Comparison of ENCODE assay signal across 10 mouse cellular contexts in genomic region chr1:168384594-168384955, GRCm38 (mm10). TPM values are rescaled to one million over a fixed set of nuclear protein-coding genes. Genes with fewer than 3 reads are reported as not detected.
DNase-seq lines count a peak whose midpoint lies in the region; ATAC-seq lines count a peak whose summit lies in the region.
"Had no signal": no experiment of that assay in that cellular context is flagged by ENCODE, and none has a peak within 500 bp of the region (broad histone marks: within the 10 kb centered on the region; RNA-seq: fewer than 3 reads in every experiment).

No protein-coding gene starts in this region.

- H3K9ac ChIP-seq in kidney, embryonic 16.5 days (replicated peaks; ENCODE audit: low read length) = peak overlapping the region; percentile 26; the same call in 1 of the 2 replicates
- H3K9ac ChIP-seq in forebrain, embryonic 11.5 days (ENCODE audit: low read length) = peak overlapping the region; percentile 28; the same call in 1 of the 2 replicates
- no peak overlapping the region for H3K9ac ChIP-seq in hindbrain, embryonic 14.5 days
- 0 out of 2 replicates have a peak overlapping the region, but pooled peaks have one; percentile 0 for H3K9ac ChIP-seq in neural tube, embryonic 12.5 days

- no peak overlapping the region for H3K4me3 ChIP-seq in kidney, embryonic 16.5 days (ENCODE audit: low read length)
- H3K4me3 ChIP-seq in forebrain, embryonic 11.5 days (ENCODE audit: low read depth, low read length) = no peak overlapping the region
- H3K4me3 ChIP-seq in hindbrain, embryonic 14.5 days (replicated peaks; ENCODE audit: low read length) = no peak overlapping the region
- no peak overlapping the region for H3K4me3 ChIP-seq in neural tube, embryonic 12.5 days
- H3K4me3 ChIP-seq: erythroblast, embryonic 14.5 days had no signal

- no peak for DNase-seq in kidney, adult 9 months
- DNase-seq in forebrain, embryonic 11.5 days (ENCODE audit: low spot score) = no peak
- DNase-seq in hindbrain, embryonic 14.5 days (ENCODE audit: low spot score) = no peak
- no peak for DNase-seq in adrenal gland, postnatal 10 days
- no peak for DNase-seq in gastrocnemius, adult 8-10 months (ENCODE audit: low spot score in 2 of 2)
- DNase-seq in cerebellum, postnatal 10 days = no peak

- H3K4me1 ChIP-seq in kidney, embryonic 16.5 days (ENCODE audit: insufficient read depth, low read length) = peaks cover 89% of the 10 kb centered on the region
- peaks cover 54% of the 10 kb centered on the region for H3K4me1 ChIP-seq in forebrain, embryonic 11.5 days (replicated peaks; ENCODE audit: control insufficient read depth, insufficient read depth, low read length)
- peaks cover 69% of the 10 kb centered on the region for H3K4me1 ChIP-seq in hindbrain, embryonic 14.5 days (replicated peaks; ENCODE audit: control insufficient read depth, insufficient read depth, low read length)
- peaks cover 72% of the 10 kb centered on the region for H3K4me1 ChIP-seq in neural tube, embryonic 12.5 days

- no peaks in the 10 kb centered on the region for H3K9me3 ChIP-seq in kidney, embryonic 16.5 days (ENCODE audit: low read length)
- H3K9me3 ChIP-seq in forebrain, embryonic 11.5 days (ENCODE audit: control insufficient read depth, low read length) = no peaks in the 10 kb centered on the region
- no peaks in the 10 kb centered on the region for H3K9me3 ChIP-seq in hindbrain, embryonic 14.5 days (ENCODE audit: control insufficient read depth, low read length)
- H3K9me3 ChIP-seq in neural tube, embryonic 12.5 days = no peaks in the 10 kb centered on the region

- 19% methylated on average over 6 of the region's 6 CpGs for WGBS in kidney, embryonic 16.5 days
- 7% methylated on average over 6 of the region's 6 CpGs for WGBS in forebrain, embryonic 11.5 days
- 24% methylated on average over 6 of the region's 6 CpGs for WGBS in hindbrain, embryonic 14.5 days
- 27% methylated on average over 6 of the region's 6 CpGs for WGBS in neural tube, embryonic 12.5 days

- H3K27me3 ChIP-seq in kidney, embryonic 16.5 days (ENCODE audit: insufficient read depth, low read length) = no peaks in the 10 kb centered on the region
- no peaks in the 10 kb centered on the region for H3K27me3 ChIP-seq in forebrain, embryonic 11.5 days (ENCODE audit: control insufficient read depth, insufficient read depth, low read length)
- H3K27me3 ChIP-seq in hindbrain, embryonic 14.5 days (ENCODE audit: control insufficient read depth, insufficient read depth, low read length) = no peaks in the 10 kb centered on the region
- H3K27me3 ChIP-seq in neural tube, embryonic 12.5 days (replicated peaks) = no peaks in the 10 kb centered on the region

- no peak for ATAC-seq in kidney, embryonic 16.5 days (ENCODE audit: low FRiP score, low TSS enrichment)
- no peak for ATAC-seq in forebrain, embryonic 11.5 days (replicated peaks; ENCODE audit: low FRiP score)
- no peak for ATAC-seq in hindbrain, embryonic 14.5 days (ENCODE audit: low FRiP score)
- no peak for ATAC-seq in neural tube, embryonic 12.5 days (ENCODE audit: low FRiP score, low read depth)

- peaks cover 4% of the 10 kb centered on the region; the same call in 1 of the 2 replicates for H3K36me3 ChIP-seq in kidney, embryonic 16.5 days (ENCODE audit: insufficient read depth, low read length)
- H3K36me3 ChIP-seq in forebrain, embryonic 11.5 days (ENCODE audit: control insufficient read depth, insufficient read depth, low read length) = no peaks in the 10 kb centered on the region
- no peaks in the 10 kb centered on the region for H3K36me3 ChIP-seq in hindbrain, embryonic 14.5 days (replicated peaks; ENCODE audit: control insufficient read depth, insufficient read depth)
- H3K36me3 ChIP-seq in neural tube, embryonic 12.5 days = no peaks in the 10 kb centered on the region; the same call in 1 of the 2 replicates
- H3K36me3 ChIP-seq: G1E had no signal

- peak overlapping the region; percentile 97 for H3K27ac ChIP-seq in kidney, embryonic 16.5 days (ENCODE audit: low read length)
- peak overlapping the region; percentile 86 for H3K27ac ChIP-seq in forebrain, embryonic 11.5 days (ENCODE audit: low read depth, low read length)
- peak overlapping the region; percentile 49; the same call in 1 of the 2 replicates for H3K27ac ChIP-seq in hindbrain, embryonic 14.5 days
- 0 out of 2 replicates have a peak overlapping the region, but pooled peaks have one; percentile 2 for H3K27ac ChIP-seq in neural tube, embryonic 12.5 days

- peak overlapping the region; percentile 23 for H3K4me2 ChIP-seq in kidney, embryonic 16.5 days (replicated peaks; ENCODE audit: low read depth, low read length)
- H3K4me2 ChIP-seq in forebrain, embryonic 11.5 days (ENCODE audit: low read depth, low read length, severe bottlenecking) = peak overlapping the region; percentile 1; the same call in 1 of the 2 replicates
- peak overlapping the region; percentile 7; the same call in 1 of the 2 replicates for H3K4me2 ChIP-seq in hindbrain, embryonic 14.5 days (replicated peaks)
- H3K4me2 ChIP-seq in neural tube, embryonic 12.5 days (replicated peaks) = peak overlapping the region; percentile 24

RNA-seq across cellular contexts. Expression of gene Pbx1, which starts 47.5 kb away (rescaled TPM):
- 67.3 and 75.5 TPM in 2 replicates for polyA plus RNA-seq in kidney, embryonic 16.5 days (2015; fragmentation: Nextera tagmentation; extraction: Ambion mirVana)
- 45.8 and 51.1 TPM in 2 replicates for polyA plus RNA-seq in forebrain, embryonic 11.5 days (2014; fragmentation: Nextera tagmentation; extraction: Ambion mirVana)
- polyA plus RNA-seq in hindbrain, embryonic 14.5 days (2014; fragmentation: Nextera tagmentation; extraction: Ambion mirVana) = 46.3 and 48.6 TPM in 2 replicates
- polyA plus RNA-seq in neural tube, embryonic 12.5 days (2016; fragmentation: Nextera tagmentation; extraction: Ambion mirVana) = 43.9 and 53.7 TPM in 2 replicates
- 100 to 1,000 TPM; 117 to 131 TPM for total RNA-seq in adrenal gland, postnatal 10 days (2021)
- 10 to 100 TPM; 18.8 to 23.7 (median 20.0) TPM for total RNA-seq in gastrocnemius, adult 8-10 months (2022)
- polyA plus RNA-seq: G1E had no signal

Comparison
In these comparisons a context has a peak if more than half of its experiments do, and no peak if none do; other contexts are left out.
1. H3K27ac ChIP-seq: peak in every context shown above with its lines; median percentile 97 in kidney, embryonic 16.5 days; 86 in forebrain, embryonic 11.5 days; 49 in hindbrain, embryonic 14.5 days; 2 in neural tube, embryonic 12.5 days.